Comparison of ENCODE assay signal across 28 mouse cellular contexts in genomic region chr4:43432832-43433231, GRCm38 (mm10). TPM values are rescaled to one million over a fixed set of nuclear protein-coding genes. Genes with fewer than 3 reads are reported as not detected.
"Had no signal": no experiment of that assay in that cellular context is flagged by ENCODE, and none has a peak within 500 bp of the region (broad histone marks: within the 10 kb centered on the region; RNA-seq: fewer than 3 reads in every experiment).

No protein-coding gene starts in this region.

- H3K36me3 ChIP-seq: limb, embryonic 10.5 days; limb, embryonic 13.5 days; liver, embryonic 12.5 days; liver, embryonic 15.5 days; lung, embryonic 15.5 days; midbrain, embryonic 10.5 days; midbrain, embryonic 15.5 days; neural tube, embryonic 12.5 days; neural tube, embryonic 15.5 days had no signal

- H3K9ac ChIP-seq: limb, embryonic 13.5 days; liver, embryonic 12.5 days; liver, embryonic 15.5 days; lung, embryonic 15.5 days; midbrain, embryonic 15.5 days; neural tube, embryonic 12.5 days; neural tube, embryonic 15.5 days had no signal

- DNase-seq: kidney, adult 18-20 months; kidney, adult 9 months; kidney, postnatal 25 days; layer of hippocampus, adult 9-11 months; liver; lung, adult 18-20 months; lung, postnatal 10 days; lung, postnatal 36 days; thymus, adult 18-20 months; thymus, postnatal 14 days had no signal

- H3K27me3 ChIP-seq: midbrain, embryonic 15.5 days; neural tube, embryonic 15.5 days had no signal

- H3K4me2 ChIP-seq: limb, embryonic 13.5 days; liver, embryonic 12.5 days; liver, embryonic 15.5 days; lung, embryonic 15.5 days; midbrain, embryonic 15.5 days; neural tube, embryonic 12.5 days; neural tube, embryonic 15.5 days had no signal

- H3K9me3 ChIP-seq: limb, embryonic 10.5 days; limb, embryonic 13.5 days; liver, embryonic 12.5 days; liver, embryonic 15.5 days; lung, embryonic 15.5 days; megakaryocyte, embryonic 14.5 days; midbrain, embryonic 10.5 days; midbrain, embryonic 15.5 days; neural tube, embryonic 12.5 days; neural tube, embryonic 15.5 days had no signal

- H3K4me3 ChIP-seq: layer of hippocampus, adult 2 months; limb, embryonic 10.5 days; limb, embryonic 13.5 days; liver, embryonic 12.5 days; liver, embryonic 15.5 days; lung, embryonic 15.5 days; megakaryocyte, embryonic 14.5 days; midbrain, embryonic 10.5 days; midbrain, embryonic 15.5 days; neural tube, embryonic 12.5 days; neural tube, embryonic 15.5 days had no signal

- H3K27ac ChIP-seq: kidney, postnatal 0 days; layer of hippocampus, adult 2 months; limb, embryonic 10.5 days; limb, embryonic 13.5 days; liver, embryonic 12.5 days; liver, embryonic 15.5 days; lung, embryonic 15.5 days; midbrain, embryonic 10.5 days; midbrain, embryonic 15.5 days; neural tube, embryonic 12.5 days; neural tube, embryonic 15.5 days had no signal

- ATAC-seq: liver, embryonic 12.5 days; midbrain, embryonic 15.5 days had no signal

RNA-seq across cellular contexts. Expression of gene Fam166b, which starts 3.9 kb away (rescaled TPM):
- polyA plus RNA-seq: limb, embryonic 13.5 days; liver, embryonic 12.5 days; liver, embryonic 15.5 days; spleen, adult 2 months; stomach, embryonic 16.5 days had no signal

RNA-seq across cellular contexts. Expression of gene Cd72, which starts 21.6 kb away (rescaled TPM):
- total RNA-seq: layer of hippocampus, adult 2 months had no signal

RNA-seq across cellular contexts. Expression of gene Sit1, which starts 50.7 kb away (rescaled TPM):
- total RNA-seq: layer of hippocampus, adult 2 months; layer of hippocampus, postnatal 25 days; left cerebral cortex, adult 18-20 months; left cerebral cortex, postnatal 25 days had no signal
- polyA plus RNA-seq: kidney, postnatal 0 days; limb, embryonic 10.5 days; limb, embryonic 13.5 days; liver, embryonic 12.5 days; midbrain, embryonic 10.5 days; midbrain, embryonic 15.5 days; neural tube, embryonic 12.5 days; neural tube, embryonic 15.5 days; stomach, embryonic 16.5 days; testis, adult 2 months had no signal
